Mouse (Mus musculus) kidney, postnatal 10 days (tissue): ENCODE measurements around the gene Cldn10.
"Not testable (repeated sequence)": the region's sequence is repeated elsewhere in the genome, so short reads cannot be mapped to it uniquely, and the experiment has no call there.

ENCODE experiments used
- DNase-seq: peaks from one replicate; pipeline ENCODE4 v3.0.0; 2021; ENCODE audit warnings: mixed read lengths

The Cldn10 gene

GRCm38 (mm10) chr14:118783326-118783935 is 4.3 kb upstream of the Cldn10 start:
- peak; percentile 69 for DNase-seq

GRCm38 (mm10) chr14:118790217-118790616 is 2.5 kb downstream of the Cldn10 start:
- DNase-seq, result no peak

- no peak for DNase-seq
Observed at GRCm38 (mm10) chr14:118792957-118793356, 5.2 kb downstream of the Cldn10 start.

GRCm38 (mm10) chr14:118793416-118793815 is 5.7 kb downstream of the Cldn10 start:
- peak; percentile 45 for DNase-seq

- DNase-seq, result no peak
Observed at GRCm38 (mm10) chr14:118794196-118794595, 6.5 kb downstream of the Cldn10 start.

GRCm38 (mm10) chr14:118794893-118795292 is 7.2 kb downstream of the Cldn10 start:
- no peak for DNase-seq

- DNase-seq, result peak; percentile 45
Observed at GRCm38 (mm10) chr14:118795915-118796693, 8.4 kb downstream of the Cldn10 start.

- DNase-seq, result no peak
Observed at GRCm38 (mm10) chr14:118796694-118797058, 9.0 kb downstream of the Cldn10 start.

GRCm38 (mm10) chr14:118797270-118797669 is 9.6 kb downstream of the Cldn10 start:
- no peak for DNase-seq

GRCm38 (mm10) chr14:118799918-118800317 is 12.2 kb downstream of the Cldn10 start:
- DNase-seq, result no peak

GRCm38 (mm10) chr14:118803936-118804335 is 16.2 kb downstream of the Cldn10 start:
- DNase-seq, result no peak

GRCm38 (mm10) chr14:118804351-118804750 is 16.6 kb downstream of the Cldn10 start:
- DNase-seq, result peak; percentile 55

- peak; percentile 49 for DNase-seq
Observed at GRCm38 (mm10) chr14:118807653-118808052, 19.9 kb downstream of the Cldn10 start.

- not testable (repeated sequence) for DNase-seq
Observed at GRCm38 (mm10) chr14:118808183-118808582, 20.5 kb downstream of the Cldn10 start.

- DNase-seq, result no peak
Observed at GRCm38 (mm10) chr14:118809686-118810085, 22.0 kb downstream of the Cldn10 start.

GRCm38 (mm10) chr14:118811256-118811655 is 23.5 kb downstream of the Cldn10 start:
- not testable (repeated sequence) for DNase-seq

- peak; percentile 28 for DNase-seq
Observed at GRCm38 (mm10) chr14:118813111-118813510, 25.4 kb downstream of the Cldn10 start.

GRCm38 (mm10) chr14:118816503-118816902 is 28.8 kb downstream of the Cldn10 start:
- DNase-seq, result peak; percentile 65

- peak; percentile 63 for DNase-seq
Observed at GRCm38 (mm10) chr14:118820111-118820510, 32.4 kb downstream of the Cldn10 start.

- no peak for DNase-seq
Observed at GRCm38 (mm10) chr14:118822816-118823215, 35.1 kb downstream of the Cldn10 start.

GRCm38 (mm10) chr14:118823313-118823712 is 35.6 kb downstream of the Cldn10 start:
- DNase-seq, result no peak

- DNase-seq, result no peak
Observed at GRCm38 (mm10) chr14:118826346-118826745, 38.6 kb downstream of the Cldn10 start.

- DNase-seq, result no peak
Observed at GRCm38 (mm10) chr14:118827283-118827904, 39.7 kb downstream of the Cldn10 start.
